Mouse (Mus musculus): ENCODE results near the gene Sugct. TPM values are rescaled to one million over a fixed set of nuclear protein-coding genes. Genes with fewer than 3 reads are reported as not detected.

Sugct gene
- polyA plus RNA-seq, 1 experiment from 2014 or later, result 2.7 TPM

DNA sequence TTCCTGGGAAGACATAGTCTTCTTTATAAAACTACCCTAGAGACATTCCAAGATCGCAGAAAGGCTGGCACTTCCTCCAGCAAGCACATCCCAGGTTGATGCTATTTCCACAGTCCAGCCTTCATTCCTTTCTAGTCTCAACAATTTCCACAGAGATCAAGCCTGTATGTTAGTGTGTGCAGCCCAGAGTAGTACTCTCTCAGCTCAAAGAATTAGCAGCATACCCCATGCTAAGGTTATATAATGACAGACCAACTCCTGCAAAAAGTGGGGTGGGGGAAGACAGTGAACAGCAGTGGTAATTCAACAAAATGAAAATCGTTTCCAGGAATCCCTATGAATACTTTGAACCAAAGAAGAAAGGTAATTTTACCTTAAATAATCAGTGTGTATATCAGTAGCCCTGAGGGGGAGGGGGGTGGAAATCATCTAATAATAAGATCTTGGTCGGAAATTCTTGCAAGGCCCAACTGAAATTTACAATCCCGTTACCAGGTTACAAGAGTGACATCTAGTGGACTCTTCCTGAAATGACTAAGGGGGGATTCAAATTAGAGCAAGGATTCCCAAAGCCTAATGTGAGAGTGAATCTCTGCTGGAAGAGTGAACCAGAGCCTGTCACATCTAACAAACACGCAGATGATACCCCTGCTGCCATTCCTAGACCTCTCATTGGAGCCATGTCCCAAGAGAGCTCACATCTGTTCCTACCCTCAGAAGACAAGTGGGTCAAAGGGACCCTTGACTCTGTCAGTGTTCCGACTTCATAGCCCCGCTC is 263.0 kb downstream of the Sugct start:
- DNase-seq, result no peak
- H3K36me3 ChIP-seq, result no peaks in the 10 kb centered on the region
- H3K9ac ChIP-seq, result no peak overlapping the region

DNA sequence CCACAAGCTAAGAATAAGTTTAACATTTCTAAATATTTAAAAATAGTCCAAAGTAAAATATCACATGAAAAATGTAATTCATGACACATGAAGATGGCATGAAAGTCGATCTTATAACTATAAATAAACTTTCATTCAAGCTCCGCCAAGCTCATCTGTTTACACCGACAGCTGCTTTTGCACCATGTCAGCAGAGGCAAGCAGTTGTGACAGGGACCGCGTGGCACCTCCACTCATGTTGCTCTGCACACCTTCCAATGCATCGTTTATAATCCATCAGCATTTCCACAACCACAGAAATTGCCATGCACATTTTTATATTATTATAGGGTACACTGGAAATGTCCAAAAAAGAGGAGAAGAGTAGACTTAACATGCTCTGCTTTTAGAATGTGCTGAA is 273.5 kb downstream of the Sugct start:
- H3K4me3 ChIP-seq (replicated peaks), result no peak overlapping the region
- WGBS (ENCODE audit: insufficient replicate concordance), result 69% methylated on average over 6 of the region's 6 CpGs

More for the DNA sequence above, 263.0 kb downstream of the Sugct start:
- Histone ChIP-seq H3K4me1 (replicated peaks) (no peaks in the 10 kb centered on the region), H3K27me3 (no peaks in the 10 kb centered on the region), H3K27ac (no peak overlapping the region), H3K4me2 (no peak overlapping the region), H3K4me3 (replicated peaks) (no peak overlapping the region), H3K9me3 (replicated peaks) (no peaks in the 10 kb centered on the region)
- ATAC-seq (ENCODE audit: low read depth), result no peak
- WGBS (ENCODE audit: insufficient replicate concordance), result 36% methylated on average over 7 of the region's 7 CpGs

DNA sequence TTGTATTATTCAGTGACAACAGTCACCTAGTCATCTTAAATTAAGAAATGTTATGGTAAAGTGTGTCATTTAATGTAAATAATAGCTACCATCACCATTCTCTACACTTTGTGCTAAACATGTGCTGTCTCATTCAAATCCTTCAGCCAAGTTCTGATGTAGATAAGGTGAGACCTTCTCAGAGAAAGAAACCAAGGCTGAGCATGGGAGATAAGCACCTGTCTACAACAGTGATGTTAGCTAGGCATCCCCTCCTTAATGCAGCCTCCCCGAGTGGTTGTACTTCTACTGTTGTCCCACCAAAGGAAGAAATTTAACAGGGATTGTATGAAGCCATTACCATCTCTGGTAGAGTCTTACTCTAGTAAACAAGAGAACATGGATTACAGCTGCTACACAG is 274.8 kb downstream of the Sugct start:
- H3K27me3 ChIP-seq, result no peaks in the 10 kb centered on the region
- no peak for DNase-seq
- 19% methylated on average over 1 of the region's 1 CpGs for WGBS (ENCODE audit: insufficient replicate concordance)

More for the DNA sequence above, 273.5 kb downstream of the Sugct start:
- Histone ChIP-seq H3K9me3 (replicated peaks) (no peaks in the 10 kb centered on the region), H3K4me2 (no peak overlapping the region), H3K36me3 (no peaks in the 10 kb centered on the region), H3K9ac (no peak overlapping the region), H3K27ac (no peak overlapping the region), H3K27me3 (no peaks in the 10 kb centered on the region), H3K4me1 (replicated peaks) (no peaks in the 10 kb centered on the region)
- ATAC-seq (ENCODE audit: low read depth) (no peak), DNase-seq (no peak)

DNA sequence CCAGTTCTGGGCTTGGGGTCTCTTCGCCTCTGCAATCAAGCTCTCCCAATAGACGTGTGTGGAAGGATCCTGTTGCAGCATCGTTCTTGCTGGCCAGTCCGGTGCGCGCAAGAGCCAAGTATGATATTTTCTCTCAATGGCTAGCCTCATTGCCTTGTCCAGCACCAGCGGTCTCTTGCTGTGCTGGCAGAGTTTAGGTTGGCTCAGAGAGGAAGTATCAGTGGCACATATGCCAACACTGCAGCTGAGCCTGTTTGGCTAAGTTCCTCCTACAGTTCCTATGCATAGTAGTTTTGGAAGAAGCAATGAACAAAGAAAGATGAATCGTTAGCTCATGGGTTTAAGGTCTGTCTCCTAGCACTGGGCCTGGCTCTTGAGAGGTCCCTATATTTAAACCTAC is 352.5 kb downstream of the Sugct start:
- Histone ChIP-seq H3K4me2 (no peak overlapping the region), H3K27me3 (no peaks in the 10 kb centered on the region), H3K36me3 (no peaks in the 10 kb centered on the region), H3K4me1 (replicated peaks) (no peaks in the 10 kb centered on the region), H3K27ac (no peak overlapping the region), H3K9me3 (replicated peaks) (no peaks in the 10 kb centered on the region), H3K9ac (no peak overlapping the region), H3K4me3 (replicated peaks) (no peak overlapping the region)
- no peak for ATAC-seq (ENCODE audit: low read depth)
- WGBS (ENCODE audit: insufficient replicate concordance), result 77% methylated on average over 8 of the region's 8 CpGs
- no peak for DNase-seq

More for the DNA sequence above, 274.8 kb downstream of the Sugct start:
- no peaks in the 10 kb centered on the region for H3K36me3 ChIP-seq
- no peak overlapping the region for H3K4me2 ChIP-seq
- no peak overlapping the region for H3K27ac ChIP-seq
- H3K9me3 ChIP-seq (replicated peaks), result no peaks in the 10 kb centered on the region
- no peak overlapping the region for H3K4me3 ChIP-seq (replicated peaks)
- no peak for ATAC-seq (ENCODE audit: low read depth)
- no peak overlapping the region for H3K9ac ChIP-seq
- no peaks in the 10 kb centered on the region for H3K4me1 ChIP-seq (replicated peaks)

DNA sequence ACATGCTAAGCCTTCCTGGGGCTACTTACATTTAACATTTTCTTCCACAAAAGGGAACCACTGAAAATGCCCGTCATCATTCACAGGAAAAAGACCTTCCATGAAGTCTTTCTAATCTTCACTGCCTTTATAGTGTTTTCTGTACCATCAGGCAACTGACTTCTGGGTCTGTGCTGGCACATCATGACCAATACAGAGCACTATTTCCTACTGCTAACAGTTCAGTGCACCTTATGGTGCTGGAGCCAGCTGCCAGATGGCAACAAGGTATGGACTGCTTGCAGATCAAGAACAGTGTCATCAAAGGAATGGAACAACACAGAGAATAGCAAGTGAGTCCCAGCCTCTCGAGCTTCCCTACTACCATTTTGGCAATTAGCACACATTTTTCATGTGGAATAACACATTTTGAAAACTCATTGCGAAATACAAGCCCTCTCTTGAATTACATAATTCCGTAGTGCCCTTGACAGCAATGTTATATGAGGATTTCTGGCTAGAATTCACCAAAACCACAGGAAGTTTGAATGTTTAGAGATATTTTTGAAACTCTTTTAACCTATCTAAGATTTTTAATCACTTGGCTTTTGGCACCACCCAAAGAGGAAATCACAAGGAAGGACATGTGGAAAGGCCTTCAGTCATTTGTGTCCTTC is 359.3 kb downstream of the Sugct start:
- H3K4me1 ChIP-seq (replicated peaks), result no peaks in the 10 kb centered on the region
- no peak overlapping the region for H3K4me2 ChIP-seq
- no peaks in the 10 kb centered on the region for H3K27me3 ChIP-seq
- H3K9me3 ChIP-seq (replicated peaks), result no peaks in the 10 kb centered on the region
- H3K27ac ChIP-seq, result no peak overlapping the region
- no peaks in the 10 kb centered on the region for H3K36me3 ChIP-seq
- ATAC-seq (ENCODE audit: low read depth), result no peak
- DNase-seq, result no peak
- no peak overlapping the region for H3K4me3 ChIP-seq (replicated peaks)
- no peak overlapping the region for H3K9ac ChIP-seq
- 50% methylated on average over 4 of the region's 4 CpGs for WGBS (ENCODE audit: insufficient replicate concordance)

DNA sequence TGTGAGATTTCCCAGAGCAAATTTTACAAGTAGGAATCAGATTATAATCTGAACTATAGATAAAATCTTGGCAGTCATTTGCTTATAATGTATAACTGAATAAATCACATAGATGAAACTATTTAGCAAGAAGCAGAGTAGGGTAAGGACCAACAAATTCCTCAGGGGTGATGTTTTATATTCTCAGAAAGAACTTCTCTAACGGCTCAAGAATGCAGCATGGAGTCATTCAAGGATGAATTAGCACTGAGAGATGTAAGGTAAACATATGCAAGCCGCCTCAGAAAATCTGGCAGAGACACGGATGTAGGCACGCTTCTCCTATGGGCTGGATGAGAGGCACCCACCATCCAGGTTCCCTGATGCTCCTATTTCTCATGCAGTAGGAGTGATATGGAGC is 368.5 kb downstream of the Sugct start:
- Histone ChIP-seq H3K4me2 (no peak overlapping the region), H3K9ac (no peak overlapping the region), H3K4me1 (replicated peaks) (no peaks in the 10 kb centered on the region), H3K27me3 (no peaks in the 10 kb centered on the region), H3K4me3 (replicated peaks) (no peak overlapping the region), H3K9me3 (replicated peaks) (no peaks in the 10 kb centered on the region), H3K27ac (no peak overlapping the region), H3K36me3 (no peaks in the 10 kb centered on the region)
- ATAC-seq (ENCODE audit: low read depth) (no peak), DNase-seq (no peak)
- WGBS (ENCODE audit: insufficient replicate concordance), result 78% methylated on average over 4 of the region's 4 CpGs

DNA sequence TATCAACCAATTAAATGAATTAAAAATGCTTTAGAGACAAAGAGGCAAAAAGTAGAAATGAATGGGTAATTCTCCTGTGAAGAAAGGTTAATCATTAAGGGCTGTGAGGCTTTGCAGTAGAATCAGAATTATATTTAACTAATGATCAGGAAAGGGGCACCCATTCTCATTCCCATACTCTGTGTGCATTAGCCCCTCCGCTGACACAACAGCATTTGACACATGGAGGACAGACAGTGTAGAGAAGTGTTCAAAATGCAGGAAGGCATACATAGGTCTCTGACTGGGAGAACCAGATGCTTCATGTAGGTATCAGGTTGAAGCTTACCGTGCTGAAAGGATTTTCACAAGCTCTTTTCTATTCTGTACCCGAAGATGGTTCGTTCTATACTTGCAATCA is 393.8 kb downstream of the Sugct start:
- 66% methylated on average over 4 of the region's 4 CpGs for WGBS (ENCODE audit: insufficient replicate concordance)
- Histone ChIP-seq H3K9ac (no peak overlapping the region), H3K4me1 (replicated peaks) (no peaks in the 10 kb centered on the region), H3K9me3 (replicated peaks) (no peaks in the 10 kb centered on the region), H3K4me3 (replicated peaks) (no peak overlapping the region), H3K27ac (no peak overlapping the region), H3K36me3 (no peaks in the 10 kb centered on the region), H3K4me2 (no peak overlapping the region), H3K27me3 (no peaks in the 10 kb centered on the region)
- DNase-seq, result no peak
- no peak for ATAC-seq (ENCODE audit: low read depth)

DNA sequence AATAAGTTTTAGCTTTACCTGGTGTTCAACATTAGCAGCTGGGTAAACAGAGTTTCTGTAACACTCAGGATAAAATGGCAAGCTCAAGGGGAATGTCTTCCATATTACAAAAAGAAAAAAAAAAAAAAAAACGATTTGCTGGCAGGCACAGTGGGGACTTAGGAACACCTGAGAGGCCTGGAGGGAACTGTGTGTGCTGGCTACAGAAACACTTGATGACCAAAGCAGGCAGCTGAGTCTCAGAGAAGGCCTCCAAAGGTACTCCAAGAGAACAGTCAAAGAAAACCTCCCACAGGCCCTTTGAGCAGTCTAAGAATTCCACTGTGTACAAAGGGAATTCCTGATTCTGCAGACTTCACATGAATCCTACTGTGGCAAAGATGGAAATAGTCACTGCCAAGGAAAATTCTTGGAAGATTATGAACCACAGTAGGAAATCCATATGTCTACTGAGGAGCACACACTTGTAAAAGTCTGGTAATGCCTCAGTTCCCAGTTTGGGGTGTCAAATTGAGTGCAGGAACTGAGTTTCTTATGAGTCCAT is 397.8 kb downstream of the Sugct start:
- DNase-seq (no peak), ATAC-seq (ENCODE audit: low read depth) (no peak)
- no peak overlapping the region for H3K9ac ChIP-seq
- no peak overlapping the region for H3K27ac ChIP-seq
- H3K4me2 ChIP-seq, result no peak overlapping the region
- WGBS (ENCODE audit: insufficient replicate concordance), result 29% methylated on average over 1 of the region's 1 CpGs
- H3K4me1 ChIP-seq (replicated peaks), result no peaks in the 10 kb centered on the region
- no peaks in the 10 kb centered on the region for H3K36me3 ChIP-seq
- H3K27me3 ChIP-seq, result no peaks in the 10 kb centered on the region
- no peaks in the 10 kb centered on the region for H3K9me3 ChIP-seq (replicated peaks)
- no peak overlapping the region for H3K4me3 ChIP-seq (replicated peaks)

DNA sequence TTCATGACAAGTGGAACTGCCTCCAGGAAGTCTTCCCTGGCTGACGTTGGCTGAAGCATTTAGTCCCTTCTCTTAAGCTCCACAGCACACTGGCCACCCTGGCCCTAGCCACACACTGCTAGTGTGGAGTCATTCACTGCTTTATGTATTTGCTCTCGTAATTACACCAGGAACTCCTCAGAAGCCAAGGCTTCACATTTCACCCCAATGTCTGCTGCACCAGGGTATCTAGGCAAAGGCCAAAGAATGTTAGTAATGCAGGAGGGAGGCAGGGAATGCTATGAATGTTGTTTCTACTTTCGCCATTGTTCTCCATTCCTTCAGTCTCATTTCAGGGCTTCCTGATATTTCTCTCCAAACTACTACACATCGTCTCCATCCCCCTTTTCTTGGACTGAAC is 398.4 kb downstream of the Sugct start:
- Histone ChIP-seq H3K27ac (no peak overlapping the region), H3K9me3 (replicated peaks) (no peaks in the 10 kb centered on the region), H3K4me2 (no peak overlapping the region), H3K27me3 (no peaks in the 10 kb centered on the region), H3K9ac (no peak overlapping the region), H3K36me3 (no peaks in the 10 kb centered on the region), H3K4me1 (replicated peaks) (no peaks in the 10 kb centered on the region), H3K4me3 (replicated peaks) (no peak overlapping the region)
- DNase-seq, result no peak
- 29% methylated on average over 4 of the region's 4 CpGs for WGBS (ENCODE audit: insufficient replicate concordance)
- no peak for ATAC-seq (ENCODE audit: low read depth)

DNA sequence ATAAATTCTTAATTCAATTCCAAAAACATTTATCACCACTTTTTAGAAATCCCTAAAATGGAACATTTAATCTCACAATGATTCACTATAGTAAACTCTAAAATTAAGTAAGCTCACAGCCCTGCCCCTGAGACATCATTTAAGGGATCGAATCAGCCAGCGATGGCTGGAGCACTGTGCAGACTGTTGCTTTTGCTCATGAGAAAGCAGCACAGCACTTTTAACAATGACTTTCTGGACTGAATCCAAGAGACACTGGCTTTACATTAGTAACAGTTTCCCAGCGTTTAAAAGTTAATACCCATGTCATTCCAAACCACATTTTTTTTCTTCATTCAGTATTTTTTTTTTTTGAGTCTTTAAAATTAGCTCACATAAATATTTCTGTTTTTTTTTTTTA is 398.9 kb downstream of the Sugct start:
- 76% methylated on average over 3 of the region's 3 CpGs for WGBS (ENCODE audit: insufficient replicate concordance)
- Histone ChIP-seq H3K36me3 (no peaks in the 10 kb centered on the region), H3K4me2 (no peak overlapping the region), H3K4me1 (replicated peaks) (no peaks in the 10 kb centered on the region), H3K27me3 (no peaks in the 10 kb centered on the region), H3K4me3 (replicated peaks) (no peak overlapping the region), H3K9me3 (replicated peaks) (no peaks in the 10 kb centered on the region), H3K27ac (no peak overlapping the region), H3K9ac (no peak overlapping the region)
- DNase-seq (no peak), ATAC-seq (ENCODE audit: low read depth) (no peak)

DNA sequence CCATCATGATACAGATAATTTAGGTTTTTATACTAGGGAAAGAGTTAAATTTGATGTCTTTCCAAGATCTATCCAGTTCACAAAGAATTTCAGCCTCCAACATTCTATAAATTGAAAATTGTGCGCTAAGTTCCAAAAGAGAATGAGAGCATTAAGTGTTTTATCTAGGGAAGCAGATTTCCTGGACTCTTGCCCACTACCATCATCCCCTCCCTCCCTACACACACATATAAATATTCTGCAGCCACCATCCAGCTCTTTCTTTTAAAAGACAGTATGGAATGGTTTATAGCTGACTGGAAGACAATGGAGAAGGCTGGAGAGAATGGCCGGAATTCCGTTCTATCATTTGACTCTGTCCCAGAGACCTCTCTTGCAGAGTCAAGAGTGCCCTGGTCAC is 404.3 kb downstream of the Sugct start:
- 56% methylated on average over 3 of the region's 3 CpGs for WGBS (ENCODE audit: insufficient replicate concordance)
- DNase-seq (no peak), ATAC-seq (ENCODE audit: low read depth) (no peak)
- no peaks in the 10 kb centered on the region for H3K4me1 ChIP-seq (replicated peaks)
- H3K27me3 ChIP-seq, result no peaks in the 10 kb centered on the region
- H3K36me3 ChIP-seq, result no peaks in the 10 kb centered on the region
- H3K9ac ChIP-seq, result no peak overlapping the region
- no peak overlapping the region for H3K4me2 ChIP-seq
- H3K9me3 ChIP-seq (replicated peaks), result no peaks in the 10 kb centered on the region
- no peak overlapping the region for H3K27ac ChIP-seq
- no peak overlapping the region for H3K4me3 ChIP-seq (replicated peaks)

DNA sequence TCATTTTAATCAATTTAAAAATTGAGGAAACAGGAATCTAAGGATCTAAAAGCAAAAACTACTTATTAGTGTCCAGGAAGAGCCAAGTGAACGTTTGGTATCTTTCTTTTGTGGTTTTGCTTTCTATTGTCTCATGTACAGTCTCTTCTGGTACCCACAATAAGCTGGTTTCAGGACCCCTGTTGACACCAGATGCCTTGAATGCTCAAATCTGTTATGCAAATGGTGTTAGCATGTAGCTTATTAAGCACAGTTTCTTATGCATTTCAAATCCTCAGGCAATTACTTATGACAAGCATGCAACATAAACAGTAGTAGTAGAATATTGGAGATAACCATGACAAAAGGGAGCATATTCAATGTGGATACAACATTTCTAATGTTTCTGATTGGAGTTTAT is 407.0 kb downstream of the Sugct start:
- no peak for ATAC-seq (ENCODE audit: low read depth)

More for the DNA sequence above, 407.0 kb downstream of the Sugct start:
- Histone ChIP-seq H3K9ac (no peak overlapping the region), H3K4me1 (replicated peaks) (no peaks in the 10 kb centered on the region), H3K9me3 (replicated peaks) (no peaks in the 10 kb centered on the region), H3K36me3 (no peaks in the 10 kb centered on the region), H3K4me3 (replicated peaks) (no peak overlapping the region), H3K4me2 (no peak overlapping the region), H3K27ac (no peak overlapping the region), H3K27me3 (no peaks in the 10 kb centered on the region)
- DNase-seq, result no peak
- 12% methylated on average over 1 of the region's 1 CpGs for WGBS (ENCODE audit: insufficient replicate concordance)

Data from liver, embryonic 13.5 days (tissue).